Mouse (Mus musculus) thymus, adult 2 months (tissue): ENCODE data around the gene 4933424G06Rik. TPM values are rescaled to one million over a fixed set of nuclear protein-coding genes. Genes with fewer than 3 reads are reported as not detected.

ENCODE experiments used
- DNase-seq: peaks from one replicate; pipeline ENCODE4 v3.0.0; 2021
- H3K27ac ChIP-seq: fragments of 200-500 bp; 2 replicates; pipeline ENCODE4 v1.5.1; 2012; ENCODE audit warnings: low read length, control low read depth; ENCODE audit not compliant: control insufficient read depth, insufficient read depth
- H3K27me3 ChIP-seq: fragments of 200-500 bp; 2 replicates; pipeline ENCODE4 v1.6.1; 2012; ENCODE audit warnings: mild to moderate bottlenecking, low read length, moderate library complexity, mixed read lengths; ENCODE audit not compliant: control insufficient read depth, insufficient read depth
- H3K36me3 ChIP-seq: fragments of 200-500 bp; 2 replicates; pipeline ENCODE4 v1.6.1; 2012; ENCODE audit warnings: mild to moderate bottlenecking, low read length, moderate library complexity; ENCODE audit not compliant: control insufficient read depth, insufficient read depth
- H3K4me1 ChIP-seq: fragments of 200-500 bp; replicated peaks from 2 replicates; pipeline ENCODE4 v1.6.1; 2012; ENCODE audit warnings: low read length; ENCODE audit not compliant: control insufficient read depth, insufficient read depth
- H3K4me3 ChIP-seq: fragments of 200-500 bp; 2 replicates; pipeline ENCODE4 v1.5.1; 2012; ENCODE audit warnings: mild to moderate bottlenecking, low read length, control low read depth, moderate library complexity; ENCODE audit not compliant: control insufficient read depth, insufficient read depth
- CTCF ChIP-seq: fragments of 200-500 bp; IDR thresholded peaks from 2 replicates; pipeline ENCODE4 v1.5.1; 2012; ENCODE audit warnings: mild to moderate bottlenecking, control low read depth, low read length, moderate library complexity, borderline replicate concordance; ENCODE audit not compliant: control insufficient read depth, poor library complexity, insufficient read depth; ENCODE audit errors: extremely low read depth
- POLR2A ChIP-seq: fragments of 200-500 bp; IDR thresholded peaks from 2 replicates; pipeline ENCODE4 v1.6.1; 2012; ENCODE audit warnings: mild to moderate bottlenecking, low read length, control low read depth, moderate library complexity; ENCODE audit not compliant: control insufficient read depth, poor library complexity, insufficient read depth; ENCODE audit errors: extremely low read depth
- WGBS: fragments of 180-500 bp; shearing (Covaris S2); methylation state at CpG from one replicate; pipeline ENCODE4 v1.1.7; 2018; 5-methylcytosine and 5-hydroxymethylcytosine counted together
- polyA plus RNA-seq: library from polyadenylated mRNA; depleted of rRNA; stranded (reverse); fragments of >200 nt; gene quantifications from 2 replicates; pipeline ENCODE4 v1.2.3, GENCODE M21; 2012

The 4933424G06Rik gene
- polyA plus RNA-seq, 1 experiment, result not detected

GRCm38 (mm10) chr1:36746452-36746851 lies 36.5 kb downstream of the 4933424G06Rik start:
- no peak overlapping the region for H3K4me3 ChIP-seq
- WGBS, result 56% methylated on average over 15 of the region's 15 CpGs
- peak; percentile 81; the same call in 1 of the 2 replicates for TF ChIP-seq CTCF
- no peak for TF ChIP-seq POLR2A
- no peaks in the 10 kb centered on the region for H3K36me3 ChIP-seq
- no peak overlapping the region for H3K27ac ChIP-seq
- peaks cover 5% of the 10 kb centered on the region for H3K4me1 ChIP-seq
- DNase-seq, result peak; percentile 45
- no peaks in the 10 kb centered on the region for H3K27me3 ChIP-seq

GRCm38 (mm10) chr1:36753932-36754675 lies 44.2 kb downstream of the 4933424G06Rik start:
- 22% methylated on average over 6 of the region's 6 CpGs for WGBS
- Histone ChIP-seq H3K4me1 (0 out of 2 replicates have a peak, but pooled peaks cover 2% of the 10 kb centered on the region), H3K4me3 (no peak overlapping the region), H3K27ac (no peak overlapping the region), H3K27me3 (no peaks in the 10 kb centered on the region), H3K36me3 (no peaks in the 10 kb centered on the region)
- DNase-seq, result no peak
- no peak for TF ChIP-seq POLR2A
- no peak for TF ChIP-seq CTCF

- WGBS, result 98% methylated on average over 9 of the region's 9 CpGs
- Histone ChIP-seq H3K4me1 (peaks cover 30% of the 10 kb centered on the region), H3K4me3 (no peak overlapping the region), H3K27me3 (no peaks in the 10 kb centered on the region), H3K36me3 (no peaks in the 10 kb centered on the region), H3K27ac (no peak overlapping the region)
- TF ChIP-seq CTCF, result no peak
- TF ChIP-seq POLR2A, result no peak
- DNase-seq, result no peak
Observed at GRCm38 (mm10) chr1:36758553-36758952, 48.6 kb downstream of the 4933424G06Rik start.

GRCm38 (mm10) chr1:36759076-36759475 lies 49.1 kb downstream of the 4933424G06Rik start:
- WGBS, result 90% methylated on average over 18 of the region's 18 CpGs
- Histone ChIP-seq H3K4me3 (no peak overlapping the region), H3K36me3 (no peaks in the 10 kb centered on the region), H3K27ac (no peak overlapping the region), H3K4me1 (peaks cover 35% of the 10 kb centered on the region), H3K27me3 (no peaks in the 10 kb centered on the region)
- TF ChIP-seq CTCF (no peak), POLR2A (no peak)
- DNase-seq, result no peak

GRCm38 (mm10) chr1:36760401-36760800 lies 50.5 kb downstream of the 4933424G06Rik start:
- H3K4me1 ChIP-seq, result peaks cover 46% of the 10 kb centered on the region
- 64% methylated on average over 9 of the region's 9 CpGs for WGBS
- H3K27ac ChIP-seq, result no peak overlapping the region; the same call in 1 of the 2 replicates
- H3K36me3 ChIP-seq, result peaks cover 3% of the 10 kb centered on the region; the same call in 1 of the 2 replicates
- H3K4me3 ChIP-seq, result no peak overlapping the region
- no peak for TF ChIP-seq CTCF
- no peak for TF ChIP-seq POLR2A
- no peak for DNase-seq
- H3K27me3 ChIP-seq, result no peaks in the 10 kb centered on the region

- no peak overlapping the region for H3K4me3 ChIP-seq
- no peak for DNase-seq
- no peak for TF ChIP-seq POLR2A
- TF ChIP-seq CTCF, result no peak
- 47% methylated on average over 8 of the region's 8 CpGs for WGBS
- no peaks in the 10 kb centered on the region for H3K27me3 ChIP-seq
- peaks cover 5% of the 10 kb centered on the region; the same call in 1 of the 2 replicates for H3K36me3 ChIP-seq
- H3K27ac ChIP-seq, result peak overlapping the region; percentile 79
- peaks cover 52% of the 10 kb centered on the region for H3K4me1 ChIP-seq
Observed at GRCm38 (mm10) chr1:36761061-36761460, 51.1 kb downstream of the 4933424G06Rik start.

- TF ChIP-seq POLR2A (0 out of 2 replicates have a peak, but pooled peaks have one; percentile 61), CTCF (peak; percentile 46; the same call in 1 of the 2 replicates)
- Histone ChIP-seq H3K4me3 (peak within 1 kb of the TSS; percentile 84), H3K27me3 (no peaks in the 10 kb centered on the region), H3K4me1 (peaks cover 57% of the 10 kb centered on the region), H3K36me3 (peaks cover 5% of the 10 kb centered on the region; the same call in 1 of the 2 replicates), H3K27ac (peak within 1 kb of the TSS; percentile 92)
- WGBS, result 10% methylated on average over 11 of the region's 11 CpGs
- DNase-seq, result peak; percentile 80
Observed at GRCm38 (mm10) chr1:36761568-36761967, 51.6 kb downstream of the 4933424G06Rik start, which contains the start of gene Zap70. Gene Zap70 (plus strand): TSS chr1:36761798.
